8 mouse cellular contexts compared by ENCODE assay signal in the genomic region with DNA sequence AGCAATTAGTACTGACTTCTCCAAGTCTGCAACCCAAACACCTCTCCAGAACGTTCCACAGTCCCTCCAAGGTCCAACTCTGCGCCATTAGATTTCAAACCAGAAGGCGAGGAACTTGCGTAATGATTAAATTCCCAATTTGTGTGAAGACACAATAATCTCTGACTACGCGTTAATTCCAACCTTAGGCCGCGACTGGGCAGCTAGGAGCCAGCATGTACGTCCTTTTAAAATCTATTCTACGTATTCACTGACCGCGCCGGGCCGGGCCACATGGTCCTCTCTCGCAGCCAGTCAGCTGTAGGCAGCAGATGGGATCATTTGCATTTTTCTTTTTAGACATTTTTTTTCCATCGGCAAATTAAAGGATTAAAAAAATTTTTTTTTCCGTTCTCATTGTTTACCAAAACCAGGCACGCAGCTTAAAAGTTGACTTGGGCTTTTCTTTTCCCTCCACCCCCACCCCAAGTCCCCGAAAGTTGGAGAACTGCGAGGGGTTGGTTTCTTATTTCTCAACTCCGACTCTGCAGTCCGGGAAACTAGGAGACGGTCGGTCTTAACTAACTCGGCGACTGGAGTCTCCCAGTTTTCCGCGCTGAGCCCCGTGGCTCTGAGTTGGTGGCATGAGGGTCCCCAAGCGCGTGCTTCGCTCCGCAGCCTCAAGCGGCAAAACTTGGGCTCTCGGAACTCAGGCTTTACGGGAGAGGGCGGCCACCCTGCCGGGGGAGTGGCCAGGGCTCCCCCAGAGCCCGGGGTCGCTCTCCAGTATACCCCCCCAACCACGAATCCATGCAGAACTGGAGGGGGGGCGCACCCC. TPM values are rescaled to one million over a fixed set of nuclear protein-coding genes. Genes with fewer than 3 reads are reported as not detected.
DNase-seq lines count a peak whose midpoint lies in the region; ATAC-seq and TF ChIP-seq lines count a peak whose summit lies in the region.

No protein-coding gene starts in this region.

- TF ChIP-seq EP300 in stomach, postnatal 0 days (optimal IDR thresholded peaks at IDR 0.05) = no peak

- H3K36me3 ChIP-seq in embryonic facial prominence, embryonic 13.5 days = no peaks in the 10 kb centered on the region
- H3K36me3 ChIP-seq in heart, embryonic 12.5 days = no peaks in the 10 kb centered on the region
- H3K36me3 ChIP-seq in kidney, embryonic 16.5 days (ENCODE audit: insufficient read depth, low read length) = no peaks in the 10 kb centered on the region
- H3K36me3 ChIP-seq in liver, embryonic 13.5 days = no peaks in the 10 kb centered on the region
- no peaks in the 10 kb centered on the region for H3K36me3 ChIP-seq in neural tube, embryonic 11.5 days (ENCODE audit: control insufficient read depth, insufficient read depth, low read length)
- no peaks in the 10 kb centered on the region for H3K36me3 ChIP-seq in stomach, postnatal 0 days (ENCODE audit: control insufficient read depth, insufficient read depth, low read length)

- H3K27me3 ChIP-seq in embryonic facial prominence, embryonic 13.5 days = no peaks in the 10 kb centered on the region
- H3K27me3 ChIP-seq in heart, embryonic 12.5 days (replicated peaks) = no peaks in the 10 kb centered on the region
- no peaks in the 10 kb centered on the region for H3K27me3 ChIP-seq in kidney, embryonic 16.5 days (ENCODE audit: insufficient read depth, low read length)
- H3K27me3 ChIP-seq in liver, embryonic 13.5 days = no peaks in the 10 kb centered on the region
- no peaks in the 10 kb centered on the region for H3K27me3 ChIP-seq in neural tube, embryonic 11.5 days (ENCODE audit: control insufficient read depth, insufficient read depth, low read length)
- no peaks in the 10 kb centered on the region for H3K27me3 ChIP-seq in stomach, postnatal 0 days (ENCODE audit: control insufficient read depth, insufficient read depth, low read length)

- H3K9ac ChIP-seq in embryonic facial prominence, embryonic 13.5 days = peak overlapping the region; percentile 97
- peak overlapping the region; percentile 85 for H3K9ac ChIP-seq in heart, embryonic 12.5 days
- peak overlapping the region; percentile 98 for H3K9ac ChIP-seq in kidney, embryonic 16.5 days (replicated peaks; ENCODE audit: low read length)
- H3K9ac ChIP-seq in liver, embryonic 13.5 days = peak overlapping the region; percentile 90
- peak overlapping the region; percentile 99 for H3K9ac ChIP-seq in neural tube, embryonic 11.5 days (ENCODE audit: low read length)
- peak overlapping the region; percentile 88 for H3K9ac ChIP-seq in stomach, postnatal 0 days (ENCODE audit: low read length)

- no peaks in the 10 kb centered on the region for H3K9me3 ChIP-seq in embryonic facial prominence, embryonic 13.5 days
- no peaks in the 10 kb centered on the region for H3K9me3 ChIP-seq in heart, embryonic 12.5 days (replicated peaks)
- H3K9me3 ChIP-seq in kidney, embryonic 16.5 days (ENCODE audit: low read length) = no peaks in the 10 kb centered on the region
- no peaks in the 10 kb centered on the region for H3K9me3 ChIP-seq in liver, embryonic 13.5 days (replicated peaks)
- H3K9me3 ChIP-seq in neural tube, embryonic 11.5 days (ENCODE audit: control insufficient read depth, low read length) = no peaks in the 10 kb centered on the region
- H3K9me3 ChIP-seq in stomach, postnatal 0 days (ENCODE audit: control insufficient read depth, low read length) = no peaks in the 10 kb centered on the region

- peak; percentile 53 for DNase-seq in 3T3-L1 (ENCODE audit: low read depth, low spot score)
- peak; percentile 75 for DNase-seq in adrenal gland, postnatal 10 days
- peak; percentile 60 for DNase-seq in liver, embryonic 13.5 days
- DNase-seq in neural tube, embryonic 11.5 days (ENCODE audit: low spot score) = peak; percentile 83
- peak; percentile 77 for DNase-seq in stomach, postnatal 0 days (ENCODE audit: low spot score)

- H3K4me2 ChIP-seq in embryonic facial prominence, embryonic 13.5 days = peak overlapping the region; percentile 81
- H3K4me2 ChIP-seq in heart, embryonic 12.5 days = peak overlapping the region; percentile 91
- H3K4me2 ChIP-seq in kidney, embryonic 16.5 days (replicated peaks; ENCODE audit: low read depth, low read length) = peak overlapping the region; percentile 88
- peak overlapping the region; percentile 99 for H3K4me2 ChIP-seq in liver, embryonic 13.5 days
- peak overlapping the region; percentile 93 for H3K4me2 ChIP-seq in neural tube, embryonic 11.5 days (ENCODE audit: low read depth)
- H3K4me2 ChIP-seq in stomach, postnatal 0 days (replicated peaks; ENCODE audit: low read depth) = peak overlapping the region; percentile 100

- WGBS in embryonic facial prominence, embryonic 13.5 days = under 1% methylated on average over 41 of the region's 42 CpGs
- under 1% methylated on average over 42 of the region's 42 CpGs for WGBS in heart, embryonic 12.5 days
- under 1% methylated on average over 42 of the region's 42 CpGs for WGBS in kidney, embryonic 16.5 days
- WGBS in liver, embryonic 13.5 days (ENCODE audit: insufficient replicate concordance) = 1% methylated on average over 42 of the region's 42 CpGs
- WGBS in neural tube, embryonic 11.5 days = under 1% methylated on average over 42 of the region's 42 CpGs
- 2% methylated on average over 42 of the region's 42 CpGs for WGBS in stomach, postnatal 0 days

- peak; percentile 26; the same call in 1 of the 2 replicates for ATAC-seq in embryonic facial prominence, embryonic 13.5 days (ENCODE audit: insufficient number of reproducible peaks, insufficient read depth, low FRiP score, low TSS enrichment, low read depth)
- peak; percentile 25; the same call in 1 of the 2 replicates for ATAC-seq in heart, embryonic 12.5 days (ENCODE audit: insufficient number of reproducible peaks, low FRiP score)
- ATAC-seq in kidney, embryonic 16.5 days (ENCODE audit: low FRiP score, low TSS enrichment) = peak; percentile 46
- ATAC-seq in liver, embryonic 13.5 days (ENCODE audit: low read depth) = peak; percentile 28; the same call in 1 of the 2 replicates
- peak; percentile 65 for ATAC-seq in neural tube, embryonic 11.5 days (ENCODE audit: insufficient read depth, low FRiP score, low TSS enrichment)
- ATAC-seq in stomach, postnatal 0 days (ENCODE audit: low FRiP score, low TSS enrichment) = peak; percentile 54

- TF ChIP-seq CTCF in stomach, postnatal 0 days (IDR thresholded peaks at IDR 0.05; ENCODE audit: low read depth) = no peak

- peaks cover 35% of the 10 kb centered on the region for H3K4me1 ChIP-seq in embryonic facial prominence, embryonic 13.5 days
- H3K4me1 ChIP-seq in heart, embryonic 12.5 days (replicated peaks) = peaks cover 36% of the 10 kb centered on the region
- H3K4me1 ChIP-seq in kidney, embryonic 16.5 days (ENCODE audit: insufficient read depth, low read length) = peaks cover 28% of the 10 kb centered on the region
- peaks cover 56% of the 10 kb centered on the region for H3K4me1 ChIP-seq in liver, embryonic 13.5 days (replicated peaks)
- H3K4me1 ChIP-seq in neural tube, embryonic 11.5 days (ENCODE audit: control insufficient read depth, insufficient read depth, low read length) = peaks cover 8% of the 10 kb centered on the region
- H3K4me1 ChIP-seq in stomach, postnatal 0 days (replicated peaks; ENCODE audit: control insufficient read depth, insufficient read depth) = no peaks in the 10 kb centered on the region

- H3K27ac ChIP-seq in embryonic facial prominence, embryonic 13.5 days = peak overlapping the region; percentile 99
- H3K27ac ChIP-seq in heart, embryonic 12.5 days (ENCODE audit: poor library complexity, severe bottlenecking) = peak overlapping the region; percentile 96
- H3K27ac ChIP-seq in kidney, embryonic 16.5 days (ENCODE audit: low read length) = peak overlapping the region; percentile 98
- H3K27ac ChIP-seq in liver, embryonic 13.5 days = peak overlapping the region; percentile 88
- peak overlapping the region; percentile 98 for H3K27ac ChIP-seq in neural tube, embryonic 11.5 days (ENCODE audit: low read depth, low read length)
- peak overlapping the region; percentile 96 for H3K27ac ChIP-seq in stomach, postnatal 0 days (replicated peaks)

- H3K4me3 ChIP-seq in embryonic facial prominence, embryonic 13.5 days = peak overlapping the region; percentile 77
- H3K4me3 ChIP-seq in heart, embryonic 12.5 days = peak overlapping the region; percentile 70
- H3K4me3 ChIP-seq in kidney, embryonic 16.5 days (ENCODE audit: low read length) = peak overlapping the region; percentile 80
- H3K4me3 ChIP-seq in liver, embryonic 13.5 days (replicated peaks) = peak overlapping the region; percentile 83
- H3K4me3 ChIP-seq in neural tube, embryonic 11.5 days (ENCODE audit: low read depth, low read length) = peak overlapping the region; percentile 91
- peak overlapping the region; percentile 82 for H3K4me3 ChIP-seq in stomach, postnatal 0 days (ENCODE audit: low read depth, low read length)

RNA-seq across cellular contexts. Expression of a gene that starts 0.6 kb away (rescaled TPM):
- 1 to 10 TPM; 7.8 to 10.0 TPM for total RNA-seq in adrenal gland, postnatal 10 days (2021)
- 4.5 and 5.4 TPM in 2 replicates for polyA plus RNA-seq in embryonic facial prominence, embryonic 13.5 days (2015; fragmentation: Nextera tagmentation; extraction: Ambion mirVana)
- polyA plus RNA-seq in heart, embryonic 12.5 days (2016; fragmentation: Nextera tagmentation; extraction: Ambion mirVana) = 5.3 and 6.0 TPM in 2 replicates
- 4.1 and 6.8 TPM in 2 replicates for polyA plus RNA-seq in kidney, embryonic 16.5 days (2015; fragmentation: Nextera tagmentation; extraction: Ambion mirVana)
- polyA plus RNA-seq in liver, embryonic 13.5 days (2015; fragmentation: Nextera tagmentation; extraction: Ambion mirVana) = 1.2 and 1.4 TPM in 2 replicates
- polyA plus RNA-seq in neural tube, embryonic 11.5 days (2014; fragmentation: Nextera tagmentation; extraction: Ambion mirVana) = 8.0 and 8.3 TPM in 2 replicates
- 0.61 and 0.97 TPM in 2 replicates for polyA plus RNA-seq in stomach, postnatal 0 days (2015; fragmentation: Nextera tagmentation; extraction: Ambion mirVana)

RNA-seq across cellular contexts. Expression of a gene that starts 45.8 kb away (rescaled TPM):
- 10 to 100 TPM; 18.7 to 26.3 TPM for total RNA-seq in adrenal gland, postnatal 10 days (2021)
- polyA plus RNA-seq in embryonic facial prominence, embryonic 13.5 days (2015; fragmentation: Nextera tagmentation; extraction: Ambion mirVana) = 11.9 and 34.3 TPM in 2 replicates
- 8.2 and 15.3 TPM in 2 replicates for polyA plus RNA-seq in heart, embryonic 12.5 days (2016; fragmentation: Nextera tagmentation; extraction: Ambion mirVana)
- polyA plus RNA-seq in kidney, embryonic 16.5 days (2015; fragmentation: Nextera tagmentation; extraction: Ambion mirVana) = 13.8 and 28.9 TPM in 2 replicates
- polyA plus RNA-seq in liver, embryonic 13.5 days (2015; fragmentation: Nextera tagmentation; extraction: Ambion mirVana) = 8.8 and 12.9 TPM in 2 replicates
- 12.9 and 13.7 TPM in 2 replicates for polyA plus RNA-seq in neural tube, embryonic 11.5 days (2014; fragmentation: Nextera tagmentation; extraction: Ambion mirVana)
- 14.3 and 14.8 TPM in 2 replicates for polyA plus RNA-seq in stomach, postnatal 0 days (2015; fragmentation: Nextera tagmentation; extraction: Ambion mirVana)

Comparison
In these comparisons a context has a peak if more than half of its experiments do, and no peak if none do; other contexts are left out.
1. Peak in every context shown above with its lines: DNase-seq, ATAC-seq, H3K4me3 ChIP-seq and H3K27ac ChIP-seq.